Mouse (Mus musculus): Measurements from ENCODE around the gene Cib2. TPM values are rescaled to one million over a fixed set of nuclear protein-coding genes. Genes with fewer than 3 reads are reported as not detected.
"Not testable (repeated sequence)": the region's sequence is repeated elsewhere in the genome, so short reads cannot be mapped to it uniquely, and the experiment has no call there.

Gene Cib2
- 0.39 to 2.2 TPM (median 2.2 TPM) in 3 replicates for total RNA-seq (2017)

GRCm38 (mm10) chr9:54559771-54560471, at the start of gene Cib2:
Gene Cib2, minus strand, starts transcription at chr9:54560218.
- peak; percentile 91 for ATAC-seq (replicated peaks; ENCODE audit: insufficient number of reproducible peaks, low FRiP score, low TSS enrichment, poor library complexity, severe bottlenecking)

GRCm38 (mm10) chr9:54604886-54605285, 44.9 kb upstream of the Cib2 start:
- no peak for ATAC-seq (replicated peaks; ENCODE audit: insufficient number of reproducible peaks, low FRiP score, low TSS enrichment, poor library complexity, severe bottlenecking)

- no peak for ATAC-seq (replicated peaks; ENCODE audit: insufficient number of reproducible peaks, low FRiP score, low TSS enrichment, poor library complexity, severe bottlenecking)
Measured at GRCm38 (mm10) chr9:54604131-54604654, 44.2 kb upstream of the Cib2 start.

- ATAC-seq (replicated peaks; ENCODE audit: insufficient number of reproducible peaks, low FRiP score, low TSS enrichment, poor library complexity, severe bottlenecking), result no peak
Measured at GRCm38 (mm10) chr9:54602916-54603315, 42.9 kb upstream of the Cib2 start.

- ATAC-seq (replicated peaks; ENCODE audit: insufficient number of reproducible peaks, low FRiP score, low TSS enrichment, poor library complexity, severe bottlenecking), result no peak
Measured at GRCm38 (mm10) chr9:54602386-54602785, 42.4 kb upstream of the Cib2 start.

GRCm38 (mm10) chr9:54596752-54597465, 36.9 kb upstream of the Cib2 start:
- ATAC-seq (replicated peaks; ENCODE audit: insufficient number of reproducible peaks, low FRiP score, low TSS enrichment, poor library complexity, severe bottlenecking), result no peak

- not testable (repeated sequence) for ATAC-seq (replicated peaks; ENCODE audit: insufficient number of reproducible peaks, low FRiP score, low TSS enrichment, poor library complexity, severe bottlenecking)
Measured at GRCm38 (mm10) chr9:54593652-54594051, 33.6 kb upstream of the Cib2 start.

- no peak for ATAC-seq (replicated peaks; ENCODE audit: insufficient number of reproducible peaks, low FRiP score, low TSS enrichment, poor library complexity, severe bottlenecking)
Measured at GRCm38 (mm10) chr9:54587863-54588262, 27.8 kb upstream of the Cib2 start.

GRCm38 (mm10) chr9:54586199-54587061, 26.4 kb upstream of the Cib2 start, which contains the start of gene Idh3a:
Gene Idh3a, plus strand, starts transcription at chr9:54586334.
- peak; percentile 99 for ATAC-seq (replicated peaks; ENCODE audit: insufficient number of reproducible peaks, low FRiP score, low TSS enrichment, poor library complexity, severe bottlenecking)

GRCm38 (mm10) chr9:54585839-54586198, 25.8 kb upstream of the Cib2 start:
- no peak for ATAC-seq (replicated peaks; ENCODE audit: insufficient number of reproducible peaks, low FRiP score, low TSS enrichment, poor library complexity, severe bottlenecking)

GRCm38 (mm10) chr9:54584127-54584526, 24.1 kb upstream of the Cib2 start:
- ATAC-seq (replicated peaks; ENCODE audit: insufficient number of reproducible peaks, low FRiP score, low TSS enrichment, poor library complexity, severe bottlenecking), result not testable (repeated sequence)

GRCm38 (mm10) chr9:54583712-54584111, 23.7 kb upstream of the Cib2 start:
- no peak for ATAC-seq (replicated peaks; ENCODE audit: insufficient number of reproducible peaks, low FRiP score, low TSS enrichment, poor library complexity, severe bottlenecking)

- ATAC-seq (replicated peaks; ENCODE audit: insufficient number of reproducible peaks, low FRiP score, low TSS enrichment, poor library complexity, severe bottlenecking), result no peak
Measured at GRCm38 (mm10) chr9:54571130-54571839, 11.3 kb upstream of the Cib2 start.

- no peak for ATAC-seq (replicated peaks; ENCODE audit: insufficient number of reproducible peaks, low FRiP score, low TSS enrichment, poor library complexity, severe bottlenecking)
Measured at GRCm38 (mm10) chr9:54568732-54569131, 8.7 kb upstream of the Cib2 start.

- no peak for ATAC-seq (replicated peaks; ENCODE audit: insufficient number of reproducible peaks, low FRiP score, low TSS enrichment, poor library complexity, severe bottlenecking)
Measured at GRCm38 (mm10) chr9:54566958-54567357, 6.9 kb upstream of the Cib2 start.

- no peak for ATAC-seq (replicated peaks; ENCODE audit: insufficient number of reproducible peaks, low FRiP score, low TSS enrichment, poor library complexity, severe bottlenecking)
Measured at GRCm38 (mm10) chr9:54560831-54561601, 998 bp upstream of the Cib2 start.

GRCm38 (mm10) chr9:54558731-54559130, 1.3 kb downstream of the Cib2 start:
- ATAC-seq (replicated peaks; ENCODE audit: insufficient number of reproducible peaks, low FRiP score, low TSS enrichment, poor library complexity, severe bottlenecking), result no peak

- 0 out of 2 replicates have a peak, but pooled peaks have one; percentile 48 for ATAC-seq (replicated peaks; ENCODE audit: insufficient number of reproducible peaks, low FRiP score, low TSS enrichment, poor library complexity, severe bottlenecking)
Measured at GRCm38 (mm10) chr9:54555044-54555443, 5.0 kb downstream of the Cib2 start.
